Mouse (Mus musculus) MEL (cell line): ENCODE measurements around the gene Tmub2. TPM values are rescaled to one million over a fixed set of nuclear protein-coding genes. Genes with fewer than 3 reads are reported as not detected.
A peak's percentile ranks its signal among the peaks of the same experiment; 100 is the strongest.

Source experiments
- DNase-seq: peaks from one replicate; pipeline ENCODE4 v3.0.0; 2011; ENCODE audit warnings: low read depth, low spot score
- H3K27ac ChIP-seq: 2 replicates; pipeline ENCODE4 v1.5.1; 2012; ENCODE audit warnings: low read depth, mild to moderate bottlenecking, control low read depth, low read length, moderate library complexity; ENCODE audit not compliant: control insufficient read depth
- H3K27me3 ChIP-seq, 2 experiments: fragments of 150-350 bp in 1 of 2; sonication (generic) in 1 of 2; 2 replicates each; pipeline ENCODE4 v1.6.1; 2012; ENCODE audit warnings: low read length in 2 of 2, mild to moderate bottlenecking in 2 of 2, improper control_type of control experiment in 1 of 2, moderate library complexity in 1 of 2; ENCODE audit not compliant: insufficient read depth in 2 of 2, control insufficient read depth in 1 of 2
- H3K36me3 ChIP-seq, 2 experiments: 2 replicates each; pipeline ENCODE4 v1.6.1; 2012 to 2014; ENCODE audit warnings: low read length in 2 of 2, improper control_type of control experiment in 1 of 2, inconsistent platforms in 1 of 2, mild to moderate bottlenecking in 1 of 2; ENCODE audit not compliant: insufficient read depth in 2 of 2, control insufficient read depth in 1 of 2
- H3K4me1 ChIP-seq, 2 experiments: fragments of 150-350 bp in 1 of 2; sonication (generic) in 1 of 2; 2 replicates each; pipeline ENCODE4 v1.6.1; 2012; ENCODE audit warnings: low read length in 2 of 2, improper control_type of control experiment in 1 of 2, mild to moderate bottlenecking in 1 of 2; ENCODE audit not compliant: insufficient read depth in 2 of 2, control insufficient read depth in 1 of 2
- H3K4me3 ChIP-seq, 2 experiments: fragments of 150-350 bp in 1 of 2; sonication (generic) in 1 of 2; 2 replicates each; pipeline ENCODE4 v1.5.1; 2012; ENCODE audit warnings: low read depth in 2 of 2, low read length in 2 of 2, mild to moderate bottlenecking in 2 of 2, moderate library complexity in 2 of 2, control low read depth in 1 of 2, improper control_type of control experiment in 1 of 2; ENCODE audit not compliant: control insufficient read depth in 1 of 2, insufficient read depth in 1 of 2
- H3K79me2 ChIP-seq: 2 replicates; pipeline ENCODE4 v1.6.1; 2012; ENCODE audit warnings: mild to moderate bottlenecking, low read length, moderate library complexity; ENCODE audit not compliant: control insufficient read depth, poor library complexity, insufficient read depth
- H3K9ac ChIP-seq: 2 replicates; pipeline ENCODE4 v1.6.1; 2012; ENCODE audit warnings: low read depth, mild to moderate bottlenecking, control low read depth, low read length, moderate library complexity; ENCODE audit not compliant: control insufficient read depth, poor library complexity, severe bottlenecking
- H3K9me3 ChIP-seq: fragments of 150-350 bp; sonication (generic); replicated peaks from 2 replicates; pipeline ENCODE4 v1.6.1; 2012; ENCODE audit warnings: mild to moderate bottlenecking, low read length, improper control_type of control experiment, moderate library complexity; ENCODE audit not compliant: insufficient read depth
- CTCF ChIP-seq, 3 experiments: IDR thresholded peaks in 2 of 3; conservative IDR thresholded peaks in 1 of 3; 2 replicates each; pipeline ENCODE4 v1.5.1; 2011 to 2012; ENCODE audit warnings: low read length in 3 of 3, low read depth in 2 of 3, mild to moderate bottlenecking in 2 of 3, improper control_type of control experiment in 1 of 3, inconsistent platforms in 1 of 3, mixed read lengths in 1 of 3, moderate library complexity in 1 of 3; ENCODE audit not compliant: control insufficient read depth in 1 of 3, insufficient read depth in 1 of 3, poor library complexity in 1 of 3, severe bottlenecking in 1 of 3
- E2F4 ChIP-seq: IDR thresholded peaks from 2 replicates; pipeline ENCODE4 v1.6.1; 2011; ENCODE audit warnings: low read depth, low read length, improper control_type of control experiment, borderline replicate concordance
- ETS1 ChIP-seq: IDR thresholded peaks from 2 replicates; pipeline ENCODE4 v1.6.1; 2012; ENCODE audit warnings: low read depth, mild to moderate bottlenecking, inconsistent platforms, low read length, improper control_type of control experiment, moderate library complexity
- GATA1 ChIP-seq: IDR thresholded peaks from 2 replicates; pipeline ENCODE4 v1.6.1; 2011; ENCODE audit warnings: low read depth, low read length, improper control_type of control experiment
- HCFC1 ChIP-seq: IDR thresholded peaks from 2 replicates; pipeline ENCODE4 v1.6.1; 2012; ENCODE audit warnings: low read depth, mild to moderate bottlenecking, inconsistent platforms, low read length, improper control_type of control experiment, moderate library complexity
- MAFK ChIP-seq: IDR thresholded peaks from 2 replicates; pipeline ENCODE4 v1.6.1; 2011; ENCODE audit warnings: low read depth, mild to moderate bottlenecking, low read length, improper control_type of control experiment, borderline replicate concordance
- MXI1 ChIP-seq: IDR thresholded peaks from 2 replicates; pipeline ENCODE4 v1.6.1; 2011; ENCODE audit warnings: mild to moderate bottlenecking, low read depth, low read length, improper control_type of control experiment
- MYC ChIP-seq: IDR thresholded peaks from 2 replicates; pipeline ENCODE4 v1.6.1; 2011; ENCODE audit warnings: low read depth, mild to moderate bottlenecking, low read length, improper control_type of control experiment, moderate library complexity
- NRF1 ChIP-seq: IDR thresholded peaks from 2 replicates; pipeline ENCODE4 v1.6.1; 2014; ENCODE audit warnings: low read depth, mild to moderate bottlenecking, inconsistent platforms, low read length, improper control_type of control experiment, moderate library complexity; ENCODE audit not compliant: poor library complexity, insufficient read depth, severe bottlenecking
- POLR2AphosphoS2 ChIP-seq: IDR thresholded peaks from 2 replicates; pipeline ENCODE4 v1.6.1; 2011; ENCODE audit warnings: low read length, improper control_type of control experiment
- POLR2AphosphoS5 ChIP-seq: IDR thresholded peaks from 2 replicates; pipeline ENCODE4 v1.6.1; 2012; ENCODE audit warnings: low read depth, borderline replicate concordance, mild to moderate bottlenecking, inconsistent platforms, low read length, moderate library complexity, mixed read lengths
- RAD21 ChIP-seq: IDR thresholded peaks from 2 replicates; pipeline ENCODE4 v1.6.1; 2011; ENCODE audit warnings: mild to moderate bottlenecking, low read depth, low read length, improper control_type of control experiment
- SIN3A ChIP-seq: IDR thresholded peaks from 2 replicates; pipeline ENCODE4 v1.6.1; 2012; ENCODE audit warnings: low read length, improper control_type of control experiment, inconsistent platforms
- TBP ChIP-seq: IDR thresholded peaks from 2 replicates; pipeline ENCODE4 v1.8.0; 2011; ENCODE audit warnings: low read depth, low read length, improper control_type of control experiment
- ZC3H11A ChIP-seq: IDR thresholded peaks from 2 replicates; pipeline ENCODE4 v1.6.1; 2012; ENCODE audit warnings: low read depth, mild to moderate bottlenecking, inconsistent platforms, low read length, improper control_type of control experiment
- ZKSCAN1 ChIP-seq: IDR thresholded peaks from 2 replicates; pipeline ENCODE4 v1.6.1; 2012; ENCODE audit warnings: low read depth, mild to moderate bottlenecking, inconsistent platforms, low read length, improper control_type of control experiment, moderate library complexity
- polyA plus RNA-seq, 2 experiments: library from polyadenylated mRNA; stranded (reverse) in 1 of 2; unstranded in 1 of 2; fragments of >175 nt in 1 of 2; fragments of >200 nt in 1 of 2; gene quantifications; 2 replicates each; pipeline versions ENCODE4 v1.2.1 to v1.2.4; 2012; ENCODE audit warnings: low replicate concordance in 2 of 2, low read depth in 1 of 2; ENCODE audit not compliant: insufficient read length in 2 of 2, insufficient read depth in 1 of 2, missing spikeins in 1 of 2
- total RNA-seq: library from RNA; depleted of rRNA; stranded (reverse); fragments of 300-350 nt; gene quantifications from 2 replicates; pipeline ENCODE4 v1.2.3, GENCODE M21; 2012

Tmub2 gene
- total and polyA plus RNA-seq, 3 experiments = 29.3 to 40.5 TPM; not detected in 1

DNA sequence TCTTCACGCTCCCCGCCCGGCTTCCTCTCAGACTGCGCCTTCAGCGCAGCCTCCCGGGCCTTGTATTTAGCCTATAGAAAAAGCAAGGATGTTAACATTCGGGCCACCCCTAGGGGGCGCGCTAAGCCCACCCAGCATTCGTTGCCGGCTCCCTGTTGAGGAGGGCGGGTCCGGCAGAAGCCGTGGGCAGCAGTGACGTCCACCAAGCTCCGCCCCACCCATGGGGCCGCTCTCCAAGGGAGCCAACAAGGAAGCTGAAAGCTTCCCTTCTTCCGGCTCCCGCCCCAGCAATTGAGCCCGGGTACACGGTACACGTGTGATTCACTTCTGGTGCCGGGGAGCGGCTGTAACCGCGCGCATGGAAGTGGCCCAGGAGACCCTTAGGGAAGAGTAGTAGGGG is 24.2 kb downstream of the Tmub2 start (continued):
- no peak for TF ChIP-seq GATA1
- TF ChIP-seq SIN3A = peak; percentile 98
- peak in 2 of 3 experiments; percentile 87 to 98 for TF ChIP-seq CTCF (IDR thresholded peaks at IDR 0.05 in 2 of 3, conservative IDR thresholded peaks at IDR 0.05 in 1 of 3; ENCODE audit: control insufficient read depth in 1 of 3, insufficient read depth in 1 of 3, low read depth in 2 of 3, low read length in 3 of 3, poor library complexity in 1 of 3, severe bottlenecking in 1 of 3)
- peak; percentile 61; the same call in 1 of the 2 replicates for TF ChIP-seq E2F4
- TF ChIP-seq MAFK = no peak
- no peak for TF ChIP-seq POLR2AphosphoS5
- no peak for TF ChIP-seq NRF1
- peak; percentile 39; the same call in 1 of the 2 replicates for TF ChIP-seq ZC3H11A
- peak; percentile 84 for TF ChIP-seq HCFC1
- TF ChIP-seq ETS1 = peak; percentile 33; the same call in 1 of the 2 replicates
- TF ChIP-seq ZKSCAN1 = no peak

DNA sequence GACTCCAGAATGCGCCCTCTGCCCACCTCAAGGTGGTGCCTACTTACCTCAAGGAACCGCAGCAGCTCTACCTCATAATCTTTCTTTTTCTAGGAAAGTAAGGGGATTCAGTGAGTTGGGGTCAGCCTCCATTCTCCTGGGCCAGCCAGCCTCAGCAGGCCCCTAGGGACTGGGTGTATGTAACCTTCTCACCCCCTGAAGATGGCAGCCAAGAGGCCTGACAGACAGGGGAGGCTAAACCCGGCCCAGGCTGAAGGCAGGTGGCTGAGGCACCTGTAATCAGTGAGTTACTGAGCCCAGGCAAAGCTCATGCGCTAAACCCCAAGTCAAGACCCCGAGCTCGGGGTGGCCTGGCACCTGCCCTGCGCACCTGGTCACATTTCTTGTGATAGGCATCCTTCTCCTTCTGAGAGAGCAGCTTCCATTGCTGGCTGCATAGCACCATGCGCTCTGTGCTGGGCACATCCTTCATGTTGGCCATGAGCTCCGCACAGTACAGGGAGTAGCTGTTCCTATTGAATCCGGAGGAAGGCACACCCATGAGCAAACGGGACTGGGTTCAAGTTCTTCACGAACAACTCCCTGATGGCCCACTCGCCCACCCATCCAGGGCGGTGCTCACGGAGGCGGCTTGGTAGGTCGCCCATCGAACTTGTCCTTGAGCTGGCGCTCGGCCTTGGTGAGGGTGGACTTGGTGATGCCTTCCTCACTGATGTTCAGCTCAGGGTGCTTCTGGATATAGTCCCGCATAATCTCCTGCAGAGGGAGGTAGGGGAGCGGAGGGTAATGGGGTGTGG is 25.3 kb downstream of the Tmub2 start:
- Histone ChIP-seq H3K27ac (peak overlapping the region; percentile 52), H3K79me2 (peaks cover 11% of the 10 kb centered on the region), H3K9me3 (no peaks in the 10 kb centered on the region), H3K27me3 (no peaks in the 10 kb centered on the region), H3K36me3 (peaks cover 4 to 8% of the 10 kb centered on the region in 2 experiments), H3K4me3 (peak overlapping the region; percentile 43 to 52), H3K4me1 (peaks cover 0 to 10% of the 10 kb centered on the region in 2 experiments; a peak in 2 of 4 replicates), H3K9ac (peak overlapping the region; percentile 64)
- DNase-seq = no peak
- no peak for TF ChIP-seq TBP
- peak in 1 of 3 experiments; percentile 6; a peak in 1 of 6 replicates for TF ChIP-seq CTCF (IDR thresholded peaks at IDR 0.05 in 2 of 3, conservative IDR thresholded peaks at IDR 0.05 in 1 of 3; ENCODE audit: control insufficient read depth in 1 of 3, insufficient read depth in 1 of 3, low read depth in 2 of 3, low read length in 3 of 3, poor library complexity in 1 of 3, severe bottlenecking in 1 of 3)
- peak; percentile 14; the same call in 1 of the 2 replicates for TF ChIP-seq POLR2AphosphoS2
- no peak for TF ChIP-seq RAD21
- peak; percentile 31; the same call in 1 of the 2 replicates for TF ChIP-seq MXI1
- 0 out of 2 replicates have a peak, but pooled peaks have one; percentile 21 for TF ChIP-seq MYC
